Mouse (Mus musculus) MEL (cell line): ENCODE data around the gene Tex35. TPM values are rescaled to one million over a fixed set of nuclear protein-coding genes. Genes with fewer than 3 reads are reported as not detected.

ENCODE experiments used
- DNase-seq: peaks from one replicate; pipeline ENCODE4 v3.0.0; 2011; ENCODE audit warnings: low read depth, low spot score
- H3K27ac ChIP-seq: 2 replicates; pipeline ENCODE4 v1.5.1; 2012; ENCODE audit warnings: low read depth, mild to moderate bottlenecking, control low read depth, low read length, moderate library complexity; ENCODE audit not compliant: control insufficient read depth
- H3K27me3 ChIP-seq, 2 experiments: fragments of 150-350 bp in 1 of 2; sonication (generic) in 1 of 2; 2 replicates each; pipeline ENCODE4 v1.6.1; 2012; ENCODE audit warnings: low read length in 2 of 2, mild to moderate bottlenecking in 2 of 2, improper control_type of control experiment in 1 of 2, moderate library complexity in 1 of 2; ENCODE audit not compliant: insufficient read depth in 2 of 2, control insufficient read depth in 1 of 2
- H3K36me3 ChIP-seq, 2 experiments: 2 replicates each; pipeline ENCODE4 v1.6.1; 2012 to 2014; ENCODE audit warnings: low read length in 2 of 2, improper control_type of control experiment in 1 of 2, inconsistent platforms in 1 of 2, mild to moderate bottlenecking in 1 of 2; ENCODE audit not compliant: insufficient read depth in 2 of 2, control insufficient read depth in 1 of 2
- H3K4me1 ChIP-seq, 2 experiments: fragments of 150-350 bp in 1 of 2; sonication (generic) in 1 of 2; 2 replicates each; pipeline ENCODE4 v1.6.1; 2012; ENCODE audit warnings: low read length in 2 of 2, improper control_type of control experiment in 1 of 2, mild to moderate bottlenecking in 1 of 2; ENCODE audit not compliant: insufficient read depth in 2 of 2, control insufficient read depth in 1 of 2
- H3K4me3 ChIP-seq, 2 experiments: fragments of 150-350 bp in 1 of 2; sonication (generic) in 1 of 2; 2 replicates each; pipeline ENCODE4 v1.5.1; 2012; ENCODE audit warnings: low read depth in 2 of 2, low read length in 2 of 2, mild to moderate bottlenecking in 2 of 2, moderate library complexity in 2 of 2, control low read depth in 1 of 2, improper control_type of control experiment in 1 of 2; ENCODE audit not compliant: control insufficient read depth in 1 of 2, insufficient read depth in 1 of 2
- H3K79me2 ChIP-seq: 2 replicates; pipeline ENCODE4 v1.6.1; 2012; ENCODE audit warnings: mild to moderate bottlenecking, low read length, moderate library complexity; ENCODE audit not compliant: control insufficient read depth, poor library complexity, insufficient read depth
- H3K9ac ChIP-seq: 2 replicates; pipeline ENCODE4 v1.6.1; 2012; ENCODE audit warnings: low read depth, mild to moderate bottlenecking, control low read depth, low read length, moderate library complexity; ENCODE audit not compliant: control insufficient read depth, poor library complexity, severe bottlenecking
- H3K9me3 ChIP-seq: fragments of 150-350 bp; sonication (generic); replicated peaks from 2 replicates; pipeline ENCODE4 v1.6.1; 2012; ENCODE audit warnings: mild to moderate bottlenecking, low read length, improper control_type of control experiment, moderate library complexity; ENCODE audit not compliant: insufficient read depth
- CHD1 ChIP-seq: IDR thresholded peaks from 2 replicates; pipeline ENCODE4 v1.6.1; 2012; ENCODE audit warnings: low read depth, mild to moderate bottlenecking, inconsistent platforms, low read length, improper control_type of control experiment
- E2F4 ChIP-seq: IDR thresholded peaks from 2 replicates; pipeline ENCODE4 v1.6.1; 2011; ENCODE audit warnings: low read depth, low read length, improper control_type of control experiment, borderline replicate concordance
- ETS1 ChIP-seq: IDR thresholded peaks from 2 replicates; pipeline ENCODE4 v1.6.1; 2012; ENCODE audit warnings: low read depth, mild to moderate bottlenecking, inconsistent platforms, low read length, improper control_type of control experiment, moderate library complexity
- JUND ChIP-seq: IDR thresholded peaks from 2 replicates; pipeline ENCODE4 v1.6.1; 2011; ENCODE audit warnings: low read depth, mild to moderate bottlenecking, improper control_type of control experiment, low read length
- MAZ ChIP-seq: IDR thresholded peaks from 2 replicates; pipeline ENCODE4 v1.6.1; 2012; ENCODE audit warnings: low read depth, mild to moderate bottlenecking, inconsistent platforms, low read length, improper control_type of control experiment
- MEF2A ChIP-seq: IDR thresholded peaks from 2 replicates; pipeline ENCODE4 v1.6.1; 2014; ENCODE audit warnings: low read depth, mild to moderate bottlenecking, inconsistent platforms, low read length, improper control_type of control experiment; ENCODE audit not compliant: poor library complexity, insufficient replicate concordance, severe bottlenecking; ENCODE audit errors: extremely low read depth
- MYB ChIP-seq: IDR thresholded peaks from 2 replicates; pipeline ENCODE4 v1.6.1; 2011; ENCODE audit warnings: mild to moderate bottlenecking, low read depth, low read length, improper control_type of control experiment
- MYC ChIP-seq: IDR thresholded peaks from 2 replicates; pipeline ENCODE4 v1.6.1; 2011; ENCODE audit warnings: low read depth, mild to moderate bottlenecking, low read length, improper control_type of control experiment, moderate library complexity
- RAD21 ChIP-seq: IDR thresholded peaks from 2 replicates; pipeline ENCODE4 v1.6.1; 2011; ENCODE audit warnings: mild to moderate bottlenecking, low read depth, low read length, improper control_type of control experiment
- RCOR1 ChIP-seq: IDR thresholded peaks from 2 replicates; pipeline ENCODE4 v1.6.1; 2012; ENCODE audit warnings: low read depth, mild to moderate bottlenecking, inconsistent platforms, low read length, improper control_type of control experiment
- SIN3A ChIP-seq: IDR thresholded peaks from 2 replicates; pipeline ENCODE4 v1.6.1; 2012; ENCODE audit warnings: low read length, improper control_type of control experiment, inconsistent platforms
- SMC3 ChIP-seq: IDR thresholded peaks from 2 replicates; pipeline ENCODE4 v1.6.1; 2011; ENCODE audit warnings: low read depth, low read length, improper control_type of control experiment
- TAL1 ChIP-seq: IDR thresholded peaks from 2 replicates; pipeline ENCODE4 v1.6.1; 2012; ENCODE audit warnings: mild to moderate bottlenecking, inconsistent platforms, low read length, moderate library complexity, mixed read lengths
- TBP ChIP-seq: IDR thresholded peaks from 2 replicates; pipeline ENCODE4 v1.8.0; 2011; ENCODE audit warnings: low read depth, low read length, improper control_type of control experiment
- UBTF ChIP-seq: IDR thresholded peaks from 2 replicates; pipeline ENCODE4 v1.6.1; 2012; ENCODE audit warnings: low read depth, mild to moderate bottlenecking, inconsistent platforms, low read length, improper control_type of control experiment, moderate library complexity, borderline replicate concordance; ENCODE audit not compliant: insufficient read depth
- USF1 ChIP-seq: IDR thresholded peaks from 2 replicates; pipeline ENCODE4 v1.6.1; 2014; ENCODE audit warnings: low read depth, mild to moderate bottlenecking, inconsistent platforms, low read length, improper control_type of control experiment, moderate library complexity
- USF2 ChIP-seq, 2 experiments: IDR thresholded peaks; 2 replicates each; pipeline ENCODE4 v1.6.1; 2011 to 2012; ENCODE audit warnings: improper control_type of control experiment in 2 of 2, low read length in 2 of 2, borderline replicate concordance in 1 of 2, inconsistent platforms in 1 of 2, low read depth in 1 of 2, mild to moderate bottlenecking in 1 of 2; ENCODE audit not compliant: insufficient read depth in 1 of 2
- ZC3H11A ChIP-seq: IDR thresholded peaks from 2 replicates; pipeline ENCODE4 v1.6.1; 2012; ENCODE audit warnings: low read depth, mild to moderate bottlenecking, inconsistent platforms, low read length, improper control_type of control experiment
- ZMIZ1 ChIP-seq: IDR thresholded peaks from 2 replicates; pipeline ENCODE4 v1.6.1; 2012; ENCODE audit warnings: low read depth, mild to moderate bottlenecking, inconsistent platforms, low read length, improper control_type of control experiment, moderate library complexity
- ZNF384 ChIP-seq: IDR thresholded peaks from 2 replicates; pipeline ENCODE4 v1.6.1; 2012; ENCODE audit warnings: low read depth, mild to moderate bottlenecking, inconsistent platforms, low read length, improper control_type of control experiment
- polyA plus RNA-seq, 2 experiments: library from polyadenylated mRNA; stranded (reverse) in 1 of 2; unstranded in 1 of 2; fragments of >175 nt in 1 of 2; fragments of >200 nt in 1 of 2; gene quantifications; 2 replicates each; pipeline versions ENCODE4 v1.2.1 to v1.2.4; 2012; ENCODE audit warnings: low replicate concordance in 2 of 2, low read depth in 1 of 2; ENCODE audit not compliant: insufficient read length in 2 of 2, insufficient read depth in 1 of 2, missing spikeins in 1 of 2
- total RNA-seq: library from RNA; depleted of rRNA; stranded (reverse); fragments of 300-350 nt; gene quantifications from 2 replicates; pipeline ENCODE4 v1.2.3, GENCODE M21; 2012; rRNA removed

Gene Tex35
- not detected in 2 replicates for total RNA-seq
- polyA plus RNA-seq, result not detected

DNA sequence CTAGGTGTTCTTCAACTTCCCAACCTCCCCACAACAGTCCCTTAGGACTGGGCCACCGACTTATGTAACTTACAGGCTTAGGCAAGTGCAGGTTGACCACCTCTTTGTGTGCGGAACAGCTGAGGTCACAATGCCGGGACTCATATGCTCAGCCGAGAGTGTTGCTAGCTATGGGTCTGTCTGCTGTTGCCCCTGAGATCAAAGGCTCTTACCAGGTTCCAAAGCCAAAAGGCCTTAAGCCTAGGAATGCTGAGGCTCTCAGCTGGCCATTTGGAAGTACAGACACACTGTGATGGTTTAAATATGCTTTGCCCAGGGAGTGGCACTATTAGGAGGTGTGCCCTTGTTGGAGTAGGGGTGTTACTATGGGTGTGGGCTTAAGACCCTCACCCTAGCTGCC lies at the start of gene Tex35:
Tex35 (minus strand) TSS at position 101 of the 400 bp plus-strand sequence.
- Histone ChIP-seq H3K27ac (no peak within 1 kb of the TSS), H3K4me1 (no peaks in the 10 kb centered on the region), H3K27me3 (no peaks in the 10 kb centered on the region), H3K9me3 (no peaks in the 10 kb centered on the region), H3K9ac (no peak within 1 kb of the TSS), H3K4me3 (no peak within 1 kb of the TSS), H3K36me3 (no peaks in the 10 kb centered on the region), H3K79me2 (no peaks in the 10 kb centered on the region)
- TF ChIP-seq USF2 (IDR thresholded peaks at IDR 0.05; ENCODE audit: borderline replicate concordance in 1 of 2, insufficient read depth in 1 of 2, low read depth in 1 of 2, low read length in 2 of 2), result no peak
- no peak for TF ChIP-seq UBTF
- TF ChIP-seq E2F4, result no peak
- no peak for TF ChIP-seq ZC3H11A
- TF ChIP-seq MEF2A, result no peak
- no peak for TF ChIP-seq MYC
- TF ChIP-seq SMC3, result no peak
- no peak for TF ChIP-seq ETS1
- TF ChIP-seq RAD21, result no peak
- no peak for TF ChIP-seq TAL1
- TF ChIP-seq MYB, result no peak
- no peak for TF ChIP-seq USF1
- no peak for TF ChIP-seq JUND
- no peak for TF ChIP-seq MAZ
- no peak for TF ChIP-seq ZNF384
- no peak for TF ChIP-seq RCOR1
- no peak for DNase-seq

GRCm38 (mm10) chr1:157153781-157154180 lies 45.3 kb upstream of the Tex35 start:
- no peak for DNase-seq
- no peak for TF ChIP-seq ETS1
- TF ChIP-seq TBP, result no peak
- no peak for TF ChIP-seq SMC3
- TF ChIP-seq ZMIZ1, result no peak
- TF ChIP-seq CHD1, result no peak
- TF ChIP-seq SIN3A, result no peak
- TF ChIP-seq, all 39 proteins: peak for 0
- Histone ChIP-seq H3K4me3 (no peak overlapping the region), H3K79me2 (no peaks in the 10 kb centered on the region), H3K27me3 (no peaks in the 10 kb centered on the region), H3K36me3 (no peaks in the 10 kb centered on the region), H3K27ac (no peak overlapping the region), H3K4me1 (no peaks in the 10 kb centered on the region), H3K9me3 (no peaks in the 10 kb centered on the region), H3K9ac (no peak overlapping the region)
